Mouse (Mus musculus) CH12.LX (cell line): ENCODE measurements around the gene Tmed4. TPM values are rescaled to one million over a fixed set of nuclear protein-coding genes. Genes with fewer than 3 reads are reported as not detected.

Source experiments
- DNase-seq: peaks from one replicate; pipeline ENCODE4 v3.0.0-alpha.2; 2013; ENCODE audit errors: extremely low read depth
- H3K27ac ChIP-seq: 2 replicates; pipeline ENCODE4 v1.5.1; 2012; ENCODE audit warnings: low read depth, mild to moderate bottlenecking, control low read depth, moderate library complexity; ENCODE audit not compliant: insufficient read depth
- H3K27me3 ChIP-seq: replicated peaks from 2 replicates; pipeline ENCODE3; 2012; ENCODE audit warnings: inconsistent platforms
- H3K36me3 ChIP-seq, 2 experiments: replicated peaks in 1 of 2; 2 replicates each; pipeline versions ENCODE3 to v1.6.1; 2012; ENCODE audit warnings: inconsistent platforms in 1 of 2, low read length in 1 of 2, mild to moderate bottlenecking in 1 of 2, mixed read lengths in 1 of 2, moderate library complexity in 1 of 2; ENCODE audit not compliant: control insufficient read depth in 1 of 2, insufficient read depth in 1 of 2
- H3K4me1 ChIP-seq, 2 experiments: 2 replicates each; pipeline ENCODE4 v1.6.1; 2012; ENCODE audit warnings: inconsistent platforms in 1 of 2, moderate library complexity in 1 of 2; ENCODE audit not compliant: insufficient read depth in 2 of 2, control insufficient read depth in 1 of 2
- H3K4me2 ChIP-seq: 2 replicates; pipeline ENCODE4 v1.6.1; 2012; ENCODE audit warnings: low read depth, mild to moderate bottlenecking, control low read depth; ENCODE audit not compliant: poor library complexity, insufficient read depth, severe bottlenecking
- H3K4me3 ChIP-seq, 3 experiments: fragments of 150-350 bp in 1 of 3; sonication (generic) in 1 of 3; replicated peaks in 1 of 3; 2 replicates each; pipeline versions ENCODE3 to v1.5.1; 2011 to 2012; ENCODE audit warnings: low read depth in 2 of 3, low read length in 2 of 3, mild to moderate bottlenecking in 2 of 3, moderate library complexity in 2 of 3, control low read depth in 1 of 3, improper control_type of control experiment in 1 of 3, inconsistent platforms in 1 of 3, mixed read lengths in 1 of 3; ENCODE audit not compliant: poor library complexity in 1 of 3
- H3K79me2 ChIP-seq: replicated peaks from 2 replicates; pipeline ENCODE4 v1.6.1; 2012; ENCODE audit warnings: mild to moderate bottlenecking, moderate library complexity; ENCODE audit not compliant: control insufficient read depth, poor library complexity, insufficient read depth, severe bottlenecking; ENCODE audit errors: extremely low read depth
- H3K9ac ChIP-seq: 2 replicates; pipeline ENCODE4 v1.6.1; 2012; ENCODE audit warnings: low read depth, mild to moderate bottlenecking, control low read depth, moderate library complexity; ENCODE audit not compliant: insufficient read depth
- H3K9me3 ChIP-seq: replicated peaks from 2 replicates; pipeline ENCODE3; 2012; ENCODE audit warnings: low read length, inconsistent platforms, mixed read lengths
- BHLHE40 ChIP-seq: IDR thresholded peaks from 2 replicates; pipeline ENCODE4 v1.6.1; 2011; ENCODE audit warnings: mild to moderate bottlenecking, low read depth, low read length, improper control_type of control experiment
- CHD1 ChIP-seq: IDR thresholded peaks from 2 replicates; pipeline ENCODE4 v1.6.1; 2012; ENCODE audit warnings: low read depth, low read length, improper control_type of control experiment, inconsistent platforms
- CTCF ChIP-seq, 2 experiments: IDR thresholded peaks in 1 of 2; conservative IDR thresholded peaks in 1 of 2; 2 replicates each; pipeline ENCODE4 v1.5.1; 2011 to 2012; ENCODE audit warnings: low read depth in 2 of 2, low read length in 2 of 2, improper control_type of control experiment in 1 of 2, inconsistent platforms in 1 of 2, mild to moderate bottlenecking in 1 of 2, moderate library complexity in 1 of 2
- ETS1 ChIP-seq: conservative IDR thresholded peaks from 2 replicates; pipeline ENCODE4 v1.6.1; 2012; ENCODE audit warnings: low read depth, mild to moderate bottlenecking, inconsistent platforms, low read length, improper control_type of control experiment, moderate library complexity
- GABPA ChIP-seq: IDR thresholded peaks from 2 replicates; pipeline ENCODE4 v1.6.1; 2012; ENCODE audit warnings: low read depth, low read length, improper control_type of control experiment, inconsistent platforms; ENCODE audit not compliant: insufficient replicate concordance
- HCFC1 ChIP-seq: IDR thresholded peaks from 2 replicates; pipeline ENCODE4 v1.6.1; 2012; ENCODE audit warnings: low read depth, mild to moderate bottlenecking, inconsistent platforms, low read length, improper control_type of control experiment
- IRF4 ChIP-seq: IDR thresholded peaks from 2 replicates; pipeline ENCODE4 v1.6.1; 2014; ENCODE audit warnings: low read depth, mild to moderate bottlenecking, inconsistent platforms, low read length, improper control_type of control experiment
- JUN ChIP-seq: IDR thresholded peaks from 2 replicates; pipeline ENCODE4 v1.6.1; 2011; ENCODE audit warnings: low read depth, mild to moderate bottlenecking, low read length, improper control_type of control experiment, moderate library complexity; ENCODE audit not compliant: insufficient read depth
- JUND ChIP-seq: conservative IDR thresholded peaks from 2 replicates; pipeline ENCODE4 v1.6.1; 2011; ENCODE audit warnings: low read depth, low read length, improper control_type of control experiment
- MAFK ChIP-seq: IDR thresholded peaks from 2 replicates; pipeline ENCODE4 v1.6.1; 2011; ENCODE audit warnings: low read length, improper control_type of control experiment; ENCODE audit not compliant: insufficient replicate concordance
- MAX ChIP-seq: IDR thresholded peaks from 2 replicates; pipeline ENCODE4 v1.6.1; 2011; ENCODE audit warnings: low read length, improper control_type of control experiment
- MEF2A ChIP-seq: IDR thresholded peaks from 2 replicates; pipeline ENCODE4 v1.6.1; 2014; ENCODE audit warnings: low read depth, mild to moderate bottlenecking, inconsistent platforms, low read length, improper control_type of control experiment, borderline replicate concordance
- MXI1 ChIP-seq: IDR thresholded peaks from 2 replicates; pipeline ENCODE4 v1.6.1; 2011; ENCODE audit warnings: mild to moderate bottlenecking, low read depth, low read length, improper control_type of control experiment
- MYC ChIP-seq: IDR thresholded peaks from 2 replicates; pipeline ENCODE4 v1.6.1; 2011; ENCODE audit warnings: low read depth, mild to moderate bottlenecking, improper control_type of control experiment, low read length
- NELFE ChIP-seq: IDR thresholded peaks from 2 replicates; pipeline ENCODE4 v1.6.1; 2011; ENCODE audit warnings: low read depth, low read length, improper control_type of control experiment
- NRF1 ChIP-seq: IDR thresholded peaks from 2 replicates; pipeline ENCODE4 v1.6.1; 2014; ENCODE audit warnings: low read depth, mild to moderate bottlenecking, inconsistent platforms, low read length, improper control_type of control experiment, moderate library complexity
- PAX5 ChIP-seq: IDR thresholded peaks from 2 replicates; pipeline ENCODE4 v1.6.1; 2012; ENCODE audit warnings: low read length, inconsistent platforms, mixed read lengths
- POLR2A ChIP-seq: IDR thresholded peaks from 2 replicates; pipeline ENCODE4 v1.6.1; 2011; ENCODE audit warnings: low read depth, mild to moderate bottlenecking, improper control_type of control experiment, low read length
- POLR2AphosphoS2 ChIP-seq: IDR thresholded peaks from 2 replicates; pipeline ENCODE4 v1.6.1; 2011; ENCODE audit warnings: low read depth, low read length, improper control_type of control experiment
- RAD21 ChIP-seq: IDR thresholded peaks from 2 replicates; pipeline ENCODE4 v1.6.1; 2011; ENCODE audit warnings: low read depth, mild to moderate bottlenecking, low read length, improper control_type of control experiment, moderate library complexity
- SIN3A ChIP-seq: IDR thresholded peaks from 2 replicates; pipeline ENCODE4 v1.6.1; 2012; ENCODE audit warnings: low read length, improper control_type of control experiment, inconsistent platforms
- SMC3 ChIP-seq: IDR thresholded peaks from 2 replicates; pipeline ENCODE4 v1.6.1; 2011; ENCODE audit warnings: low read depth, low read length, improper control_type of control experiment
- TCF12 ChIP-seq: IDR thresholded peaks from 2 replicates; pipeline ENCODE4 v1.6.1; 2014; ENCODE audit warnings: low read depth, mild to moderate bottlenecking, inconsistent platforms, low read length, improper control_type of control experiment
- USF1 ChIP-seq: IDR thresholded peaks from 2 replicates; pipeline ENCODE4 v1.6.1; 2014; ENCODE audit warnings: low read depth, mild to moderate bottlenecking, inconsistent platforms, low read length, improper control_type of control experiment
- USF2 ChIP-seq: conservative IDR thresholded peaks from 2 replicates; pipeline ENCODE4 v1.6.1; 2011; ENCODE audit warnings: low read depth, low read length, improper control_type of control experiment
- ZC3H11A ChIP-seq: IDR thresholded peaks from 2 replicates; pipeline ENCODE4 v1.6.1; 2012; ENCODE audit warnings: low read depth, mild to moderate bottlenecking, inconsistent platforms, low read length, improper control_type of control experiment
- ZKSCAN1 ChIP-seq: IDR thresholded peaks from 2 replicates; pipeline ENCODE4 v1.6.1; 2012; ENCODE audit warnings: low read depth, inconsistent platforms, low read length, improper control_type of control experiment, borderline replicate concordance
- ZMIZ1 ChIP-seq: IDR thresholded peaks from 2 replicates; pipeline ENCODE4 v1.6.1; 2012; ENCODE audit warnings: low read depth, mild to moderate bottlenecking, inconsistent platforms, low read length, improper control_type of control experiment
- ZNF384 ChIP-seq: IDR thresholded peaks from 2 replicates; pipeline ENCODE4 v1.6.1; 2012; ENCODE audit warnings: low read depth, low read length, improper control_type of control experiment, inconsistent platforms
- dilution Hi-C: fragments of 300-500 bp; cut with MboI; formaldehyde crosslinking; loops from 2 replicates; pipeline ENCODE4 v1.14.3; 2020; ENCODE audit warnings: low sequenced_read_pairs; ENCODE audit not compliant: extremely low pct_unique_long_range_greater_than_20kb, extremely low pct_ligation_motif_present
- in situ Hi-C: fragments of 300-500 bp; cut with MboI; formaldehyde crosslinking; loops from 3 replicates; pipeline ENCODE4 v1.14.3; 2019; ENCODE audit warnings: low sequenced_read_pairs, low pct_ligation_motif_present, low pct_unique_long_range_greater_than_20kb, mixed read lengths
- polyA plus RNA-seq: library from polyadenylated mRNA; unstranded; fragments of >175 nt; gene quantifications from 2 replicates; pipeline ENCODE4 v1.2.1, GENCODE M21; 2012; ENCODE audit warnings: low read depth; ENCODE audit not compliant: insufficient read length
- total RNA-seq, 2 experiments: library from RNA; depleted of rRNA; stranded (reverse); fragments of 300-350 nt in 1 of 2; fragments of >200 nt in 1 of 2; gene quantifications; 2 replicates each; pipeline ENCODE4 v1.2.3; 2012 to 2014

Tmed4 gene
- total and polyA plus RNA-seq, 3 experiments: 50.6 to 59.9 (median 54.1) TPM

GRCm38 (mm10) chr11:6273607-6274006 is 1.1 kb downstream of the Tmed4 start:
- peaks cover 16% of the 10 kb centered on the region; the same call in 1 of the 2 replicates for H3K79me2 ChIP-seq
- peaks cover 3 to 20% of the 10 kb centered on the region in 2 experiments for H3K4me1 ChIP-seq
- no peak overlapping the region for H3K27ac ChIP-seq
- DNase-seq: no peak
- peak overlapping the region; percentile 69 to 100 (median 98) for H3K4me3 ChIP-seq
- H3K9me3 ChIP-seq: no peaks in the 10 kb centered on the region
- dilution Hi-C loops: no loop called here
- TF ChIP-seq MXI1 (no peak), JUND (no peak), USF1 (no peak), ZKSCAN1 (no peak), RAD21 (no peak), MAX (no peak), ZMIZ1 (no peak), ZNF384 (no peak), TCF12 (no peak), HCFC1 (no peak), MAFK (no peak), ETS1 (no peak), ZC3H11A (no peak), JUN (no peak)
- TF ChIP-seq, all 38 proteins: peak for 0
- Histone ChIP-seq H3K36me3 (peaks cover 16 to 35% of the 10 kb centered on the region in 2 experiments), H3K27me3 (no peaks in the 10 kb centered on the region), H3K9ac (peak overlapping the region; percentile 92), H3K4me2 (peak overlapping the region; percentile 70)
- in situ Hi-C loops: no loop called here

GRCm38 (mm10) chr11:6267320-6268254 is 7.1 kb downstream of the Tmed4 start, which contains the start of gene Ddx56:
Gene Ddx56, minus strand, starts transcription at chr11:6267772.
- peaks cover 3 to 34% of the 10 kb centered on the region in 2 experiments; a peak in 3 of 4 replicates for H3K4me1 ChIP-seq
- dilution Hi-C loops (no loop called here), in situ Hi-C loops (loop anchor here (5.0 to 10.0 kb wide), 3 partner anchors 35 to 270 kb away; partner anchors contain the start of gene Npc1l1)
- peak within 1 kb of the TSS; percentile 85 for H3K27ac ChIP-seq
- H3K9me3 ChIP-seq: no peaks in the 10 kb centered on the region
- H3K4me2 ChIP-seq: peak within 1 kb of the TSS; percentile 83
- H3K79me2 ChIP-seq: peaks cover 18% of the 10 kb centered on the region
- H3K9ac ChIP-seq: peak within 1 kb of the TSS; percentile 92
- H3K36me3 ChIP-seq: peaks cover 44 to 69% of the 10 kb centered on the region in 2 experiments
- peak; percentile 99 for DNase-seq
- H3K4me3 ChIP-seq: peak within 1 kb of the TSS; percentile 79 to 96 (median 95)
- no peaks in the 10 kb centered on the region for H3K27me3 ChIP-seq
- no peak for TF ChIP-seq ZC3H11A
- TF ChIP-seq TCF12: peak; percentile 97
- TF ChIP-seq ZMIZ1: no peak; the same call in 1 of the 2 replicates
- TF ChIP-seq MYC: peak; percentile 99
- no peak for TF ChIP-seq CTCF (conservative IDR thresholded peaks at IDR 0.05 in 1 of 2, IDR thresholded peaks at IDR 0.05 in 1 of 2; ENCODE audit: low read depth in 2 of 2, low read length in 2 of 2)
- peak; percentile 98 for TF ChIP-seq POLR2A
- peak; percentile 87 for TF ChIP-seq MEF2A
- no peak for TF ChIP-seq SMC3
- no peak for TF ChIP-seq PAX5
- peak; percentile 81 for TF ChIP-seq SIN3A
- TF ChIP-seq HCFC1: peak; percentile 96
- no peak for TF ChIP-seq USF1
- TF ChIP-seq JUN: 0 out of 2 replicates have a peak, but pooled peaks have one; percentile 25
- TF ChIP-seq NRF1: peak; percentile 98
- no peak for TF ChIP-seq RAD21
- peak; percentile 98 for TF ChIP-seq MXI1
- TF ChIP-seq POLR2AphosphoS2: peak; percentile 92
- TF ChIP-seq CHD1: no peak
- peak; percentile 85 for TF ChIP-seq IRF4
- TF ChIP-seq GABPA: peak; percentile 53; the same call in 1 of the 2 replicates
- TF ChIP-seq BHLHE40: peak; percentile 51; the same call in 1 of the 2 replicates
- no peak for TF ChIP-seq MAFK
- TF ChIP-seq USF2: no peak
- TF ChIP-seq NELFE: peak; percentile 98
- no peak for TF ChIP-seq ZNF384
